Mouse (Mus musculus) heart, embryonic 15.5 days (tissue): ENCODE data around the gene Rps7. TPM values are rescaled to one million over a fixed set of nuclear protein-coding genes. Genes with fewer than 3 reads are reported as not detected.

ENCODE experiments used
- ATAC-seq: fragments of 200-750 bp; cut with Nextera tagmentation; replicated peaks from 2 replicates; pipeline ENCODE4 v1.8.0; 2017; ENCODE audit warnings: low read depth, moderate TSS enrichment; ENCODE audit not compliant: insufficient number of reproducible peaks, insufficient read depth, low FRiP score
- H3K27ac ChIP-seq: fragments of 300-500 bp; sonication (generic); 2 replicates; pipeline ENCODE4 v1.5.1; 2015; ENCODE audit warnings: mild to moderate bottlenecking, inconsistent platforms
- H3K27me3 ChIP-seq: fragments of 300-500 bp; sonication (generic); 2 replicates; pipeline ENCODE4 v1.6.1; 2015; ENCODE audit warnings: inconsistent platforms
- H3K36me3 ChIP-seq: fragments of 300-500 bp; sonication (generic); 2 replicates; pipeline ENCODE4 v1.6.1; 2015; ENCODE audit warnings: mild to moderate bottlenecking, inconsistent platforms
- H3K4me1 ChIP-seq: fragments of 300-500 bp; sonication (generic); replicated peaks from 2 replicates; pipeline ENCODE4 v1.6.1; 2015; ENCODE audit warnings: inconsistent platforms
- H3K4me2 ChIP-seq: fragments of 300-500 bp; sonication (generic); 2 replicates; pipeline ENCODE4 v1.6.1; 2015; ENCODE audit warnings: inconsistent platforms, mild to moderate bottlenecking, moderate library complexity
- H3K4me3 ChIP-seq: fragments of 300-500 bp; sonication (generic); 2 replicates; pipeline ENCODE4 v1.5.1; 2015; ENCODE audit warnings: mild to moderate bottlenecking, inconsistent platforms
- H3K9ac ChIP-seq: fragments of 300-500 bp; sonication (generic); 2 replicates; pipeline ENCODE4 v1.6.1; 2015; ENCODE audit warnings: mild to moderate bottlenecking, inconsistent platforms
- H3K9me3 ChIP-seq: fragments of 300-500 bp; sonication (generic); replicated peaks from 2 replicates; pipeline ENCODE4 v1.6.1; 2016; ENCODE audit warnings: inconsistent platforms
- WGBS: fragments of 180-500 bp; shearing (Covaris S2); methylation state at CpG from one replicate; pipeline ENCODE4 v1.1.7; 2015; ENCODE audit warnings: mixed read lengths; 5-methylcytosine and 5-hydroxymethylcytosine counted together
- polyA plus RNA-seq: library from polyadenylated mRNA; unstranded; fragments of >200 nt; fragmentation: Nextera tagmentation; extraction: Ambion mirVana; gene quantifications from 2 replicates; pipeline ENCODE4 v1.2.1, GENCODE M21; 2015

The Rps7 gene
- polyA plus RNA-seq, 1 experiment from 2014 or later, result 408 TPM

DNA sequence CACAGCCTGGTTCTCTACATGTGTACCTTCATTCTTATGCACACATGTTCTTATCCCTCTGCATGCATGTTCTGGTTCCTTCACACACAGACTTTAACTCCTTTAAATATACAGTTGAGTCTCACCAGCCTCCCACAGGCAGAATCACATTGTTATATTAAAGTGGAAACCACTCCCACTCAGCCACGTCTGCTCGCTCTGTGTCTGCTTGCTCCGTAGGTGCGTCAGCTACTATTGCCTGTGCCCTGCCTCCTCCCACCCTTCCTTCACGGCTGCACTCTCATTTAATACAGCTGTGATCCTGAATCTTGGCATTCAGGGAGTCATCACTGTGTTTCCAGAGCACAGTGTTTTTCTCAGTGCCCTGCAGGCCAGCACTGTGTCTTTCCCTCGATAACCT, 23.4 kb downstream of the Rps7 start:
- no peaks in the 10 kb centered on the region for H3K36me3 ChIP-seq
- H3K4me3 ChIP-seq, result no peak overlapping the region
- no peak for ATAC-seq
- H3K4me2 ChIP-seq, result no peak overlapping the region
- no peak overlapping the region for H3K9ac ChIP-seq
- H3K9me3 ChIP-seq, result no peaks in the 10 kb centered on the region
- no peak overlapping the region for H3K27ac ChIP-seq
- WGBS, result 58% methylated on average over 6 of the region's 6 CpGs
- peaks cover 9% of the 10 kb centered on the region for H3K4me1 ChIP-seq
- H3K27me3 ChIP-seq, result no peaks in the 10 kb centered on the region

- no peaks in the 10 kb centered on the region for H3K9me3 ChIP-seq
- H3K4me3 ChIP-seq, result no peak overlapping the region
- H3K36me3 ChIP-seq, result no peaks in the 10 kb centered on the region
- no peak overlapping the region for H3K27ac ChIP-seq
- peak overlapping the region; percentile 23; the same call in 1 of the 2 replicates for H3K4me2 ChIP-seq
- H3K27me3 ChIP-seq, result no peaks in the 10 kb centered on the region
- ATAC-seq, result peak; percentile 63
- peaks cover 10% of the 10 kb centered on the region for H3K4me1 ChIP-seq
- 51% methylated on average over 17 of the region's 17 CpGs for WGBS
- H3K9ac ChIP-seq, result peak overlapping the region; percentile 25; the same call in 1 of the 2 replicates
These were observed 28.0 kb downstream of the Rps7 start for GRCm38 (mm10) chr12:28607546-28608305.

GRCm38 (mm10) chr12:28603494-28603893, 32.3 kb downstream of the Rps7 start:
- Histone ChIP-seq H3K9me3 (no peaks in the 10 kb centered on the region), H3K4me2 (no peak overlapping the region), H3K27me3 (no peaks in the 10 kb centered on the region), H3K36me3 (no peaks in the 10 kb centered on the region), H3K4me1 (peaks cover 17% of the 10 kb centered on the region), H3K4me3 (no peak overlapping the region), H3K9ac (no peak overlapping the region), H3K27ac (no peak overlapping the region)
- WGBS, result 55% methylated on average over 1 of the region's 1 CpGs
- no peak for ATAC-seq

GRCm38 (mm10) chr12:28602259-28602658, 33.5 kb downstream of the Rps7 start:
- Histone ChIP-seq H3K4me1 (peaks cover 14% of the 10 kb centered on the region), H3K9ac (no peak overlapping the region), H3K4me3 (no peak overlapping the region), H3K36me3 (no peaks in the 10 kb centered on the region), H3K27me3 (no peaks in the 10 kb centered on the region), H3K4me2 (no peak overlapping the region), H3K27ac (no peak overlapping the region), H3K9me3 (no peaks in the 10 kb centered on the region)
- ATAC-seq, result no peak; the same call in 1 of the 2 replicates
- WGBS, result 20% methylated on average over 4 of the region's 4 CpGs

- Histone ChIP-seq H3K4me1 (peaks cover 13% of the 10 kb centered on the region), H3K4me2 (no peak overlapping the region), H3K27ac (no peak overlapping the region), H3K36me3 (no peaks in the 10 kb centered on the region), H3K27me3 (no peaks in the 10 kb centered on the region), H3K9me3 (no peaks in the 10 kb centered on the region), H3K9ac (no peak overlapping the region), H3K4me3 (no peak overlapping the region)
- WGBS, result 37% methylated on average over 2 of the region's 2 CpGs
- no peak for ATAC-seq
These were observed 37.2 kb downstream of the Rps7 start for GRCm38 (mm10) chr12:28598526-28598991.

DNA sequence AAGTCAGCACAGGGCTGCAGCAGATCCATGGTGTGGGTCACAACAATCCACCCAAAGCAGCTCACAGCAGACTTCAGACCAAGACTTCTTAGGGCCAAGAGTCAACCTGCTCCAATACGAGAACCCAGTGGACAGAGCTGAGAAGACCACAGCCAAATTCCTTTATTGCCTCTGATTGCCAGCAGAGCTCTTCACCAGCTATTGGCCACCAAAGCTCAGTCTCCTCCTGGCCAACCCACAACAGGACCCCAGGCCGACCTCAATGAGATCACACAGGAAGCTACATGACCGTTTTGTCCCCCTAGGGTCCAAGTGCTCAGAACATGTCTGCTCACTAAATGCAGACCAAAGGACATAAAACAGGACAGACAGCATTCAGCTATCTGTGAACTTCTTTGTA, 37.6 kb downstream of the Rps7 start:
- Histone ChIP-seq H3K27me3 (no peaks in the 10 kb centered on the region), H3K4me2 (no peak overlapping the region), H3K4me1 (peaks cover 13% of the 10 kb centered on the region), H3K4me3 (no peak overlapping the region), H3K27ac (no peak overlapping the region), H3K9me3 (no peaks in the 10 kb centered on the region), H3K9ac (no peak overlapping the region), H3K36me3 (no peaks in the 10 kb centered on the region)
- 30% methylated on average over 3 of the region's 3 CpGs for WGBS
- ATAC-seq, result no peak

DNA sequence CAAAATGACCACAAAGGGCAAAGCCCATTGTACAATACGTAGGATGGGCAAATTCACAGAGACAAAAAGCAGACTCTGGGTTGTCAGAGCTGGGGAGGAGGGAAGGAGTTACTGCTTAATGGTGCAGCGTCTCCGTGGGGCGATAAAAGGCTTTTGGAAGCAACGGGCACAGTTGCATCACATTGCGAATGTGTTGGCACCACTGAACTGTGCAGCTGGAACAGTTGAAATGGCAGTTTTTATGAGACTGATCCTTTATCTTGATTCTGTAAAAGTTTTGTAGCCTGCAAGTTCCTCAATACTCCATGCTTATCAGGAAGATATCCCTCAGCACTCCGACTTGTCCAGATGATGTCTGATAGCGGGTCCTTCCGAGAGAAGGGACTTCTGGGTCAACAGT, 38.1 kb downstream of the Rps7 start:
- 57% methylated on average over 9 of the region's 9 CpGs for WGBS
- H3K4me2 ChIP-seq, result no peak overlapping the region
- H3K27ac ChIP-seq, result no peak overlapping the region
- ATAC-seq, result no peak
- no peak overlapping the region for H3K9ac ChIP-seq
- H3K4me3 ChIP-seq, result no peak overlapping the region
- no peaks in the 10 kb centered on the region for H3K36me3 ChIP-seq
- H3K27me3 ChIP-seq, result no peaks in the 10 kb centered on the region
- H3K9me3 ChIP-seq, result no peaks in the 10 kb centered on the region
- H3K4me1 ChIP-seq, result peaks cover 13% of the 10 kb centered on the region

- Histone ChIP-seq H3K4me1 (peaks cover 10% of the 10 kb centered on the region), H3K9me3 (no peaks in the 10 kb centered on the region), H3K27ac (no peak overlapping the region), H3K27me3 (no peaks in the 10 kb centered on the region), H3K4me3 (no peak overlapping the region), H3K9ac (no peak overlapping the region), H3K36me3 (no peaks in the 10 kb centered on the region), H3K4me2 (no peak overlapping the region)
- ATAC-seq, result no peak
These were observed 38.9 kb downstream of the Rps7 start for GRCm38 (mm10) chr12:28596851-28597250.

DNA sequence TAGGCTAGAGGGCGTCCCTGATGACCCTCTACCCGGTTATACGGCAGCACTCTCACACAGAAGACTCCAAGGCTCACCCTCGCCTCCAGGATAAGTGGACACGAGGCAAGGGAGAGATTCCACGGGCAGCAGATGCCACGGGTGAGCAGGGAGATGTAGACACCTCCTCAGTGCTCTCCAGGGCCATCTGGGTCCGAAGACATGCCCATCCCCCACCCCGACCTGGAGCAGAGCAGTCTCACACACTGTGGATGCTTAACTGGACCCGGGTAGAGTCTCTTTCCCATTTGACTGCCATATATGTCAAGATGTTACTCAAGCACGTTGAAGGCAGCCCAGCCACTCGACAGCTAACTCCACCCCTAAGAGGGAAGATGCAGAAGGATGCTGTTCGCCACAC, 45.3 kb downstream of the Rps7 start:
- Histone ChIP-seq H3K36me3 (no peaks in the 10 kb centered on the region), H3K9me3 (no peaks in the 10 kb centered on the region), H3K4me3 (no peak overlapping the region), H3K4me2 (no peak overlapping the region), H3K27me3 (peaks cover 18% of the 10 kb centered on the region), H3K27ac (no peak overlapping the region), H3K4me1 (peaks cover 8% of the 10 kb centered on the region; the same call in 1 of the 2 replicates), H3K9ac (no peak overlapping the region)
- ATAC-seq, result no peak; the same call in 1 of the 2 replicates
- 33% methylated on average over 13 of the region's 13 CpGs for WGBS

DNA sequence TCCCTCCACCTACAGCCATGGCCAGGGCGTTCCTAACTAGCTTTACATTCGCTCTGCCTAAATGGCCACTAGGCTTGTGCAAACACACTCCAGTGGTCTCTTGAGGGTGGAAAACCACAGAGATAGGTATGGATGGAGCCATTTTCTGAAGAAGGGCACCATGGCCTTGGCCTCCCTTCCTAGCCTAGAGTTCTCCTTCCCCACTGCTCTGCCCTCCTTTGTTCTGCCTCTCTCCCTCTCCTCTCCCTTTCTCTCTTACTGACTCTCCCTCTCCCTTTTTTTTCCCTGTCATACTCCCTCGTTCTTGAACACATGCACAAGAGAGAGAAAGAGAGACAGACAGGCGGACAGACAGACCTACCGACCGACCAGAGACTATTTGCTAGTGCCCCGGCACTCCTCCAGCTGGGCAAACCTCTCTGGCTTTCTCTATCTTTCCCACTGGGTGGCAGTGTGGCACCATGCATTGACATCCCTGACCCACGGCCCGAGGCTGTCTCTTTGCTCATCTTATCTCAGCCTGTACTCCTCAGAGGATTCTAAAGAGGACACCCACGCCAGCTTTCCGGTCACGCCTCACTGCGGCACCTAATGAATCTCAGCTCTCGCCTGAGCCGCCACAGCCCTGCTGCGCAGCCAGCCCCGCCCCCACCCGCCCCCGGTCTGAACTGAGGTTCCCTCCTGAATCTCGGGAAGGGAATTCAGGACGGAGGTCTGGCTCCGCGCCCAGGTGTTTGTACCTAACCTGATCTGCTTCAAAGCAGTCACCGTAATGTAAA, 46.5 kb downstream of the Rps7 start:
- H3K9ac ChIP-seq, result no peak overlapping the region
- no peaks in the 10 kb centered on the region for H3K9me3 ChIP-seq
- WGBS, result 8% methylated on average over 24 of the region's 24 CpGs
- peaks cover 8% of the 10 kb centered on the region; the same call in 1 of the 2 replicates for H3K4me1 ChIP-seq
- H3K27ac ChIP-seq, result no peak overlapping the region
- peak; percentile 77 for ATAC-seq
- H3K36me3 ChIP-seq, result no peaks in the 10 kb centered on the region
- H3K27me3 ChIP-seq, result peaks cover 18% of the 10 kb centered on the region
- H3K4me2 ChIP-seq, result peak overlapping the region; percentile 69
- peak overlapping the region; percentile 44 for H3K4me3 ChIP-seq

GRCm38 (mm10) chr12:28587949-28588348, 47.8 kb downstream of the Rps7 start:
- H3K4me2 ChIP-seq, result no peak overlapping the region
- no peak overlapping the region for H3K9ac ChIP-seq
- peaks cover 8% of the 10 kb centered on the region; the same call in 1 of the 2 replicates for H3K4me1 ChIP-seq
- no peak overlapping the region for H3K4me3 ChIP-seq
- no peaks in the 10 kb centered on the region for H3K9me3 ChIP-seq
- WGBS, result 75% methylated on average over 6 of the region's 6 CpGs
- peaks cover 18% of the 10 kb centered on the region for H3K27me3 ChIP-seq
- H3K27ac ChIP-seq, result no peak overlapping the region
- no peak for ATAC-seq
- H3K36me3 ChIP-seq, result no peaks in the 10 kb centered on the region
